Mouse (Mus musculus) CD4-positive, CD25-positive, alpha-beta regulatory T cell (primary cell): ENCODE results near the gene Notch3. TPM values are rescaled to one million over a fixed set of nuclear protein-coding genes. Genes with fewer than 3 reads are reported as not detected.

ENCODE experiments used
- polyA plus RNA-seq: library from polyadenylated mRNA; unstranded; fragments of 100-300 nt; shearing (Covaris generic); gene quantifications from one replicate; pipeline ENCODE4 v1.2.1, GENCODE M21; 2017

Gene Notch3
- 0.06 TPM for polyA plus RNA-seq

DNA sequence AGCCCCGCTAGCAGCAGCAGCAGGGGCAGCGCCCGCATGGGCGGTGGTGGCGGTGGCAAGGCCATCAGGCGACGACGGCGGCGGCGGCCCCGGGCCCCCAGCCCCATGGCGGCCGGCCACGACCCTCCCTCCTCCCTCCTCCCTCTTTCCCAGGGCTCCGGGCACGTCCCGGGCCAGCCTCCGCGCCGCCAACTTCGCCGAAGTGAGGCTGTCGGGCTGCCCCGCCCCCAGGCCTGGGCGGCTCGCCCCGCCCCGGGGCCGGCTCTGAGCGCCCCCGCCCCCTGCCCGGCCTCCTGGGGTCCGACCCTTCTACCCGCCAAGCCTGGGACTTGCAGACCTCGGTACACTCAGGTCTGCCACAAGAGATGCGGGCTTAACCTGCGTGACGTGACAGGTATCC, at the start of gene Notch3:
Gene Notch3, minus strand, starts transcription at position 166 of the 400 bp plus-strand sequence.

DNA sequence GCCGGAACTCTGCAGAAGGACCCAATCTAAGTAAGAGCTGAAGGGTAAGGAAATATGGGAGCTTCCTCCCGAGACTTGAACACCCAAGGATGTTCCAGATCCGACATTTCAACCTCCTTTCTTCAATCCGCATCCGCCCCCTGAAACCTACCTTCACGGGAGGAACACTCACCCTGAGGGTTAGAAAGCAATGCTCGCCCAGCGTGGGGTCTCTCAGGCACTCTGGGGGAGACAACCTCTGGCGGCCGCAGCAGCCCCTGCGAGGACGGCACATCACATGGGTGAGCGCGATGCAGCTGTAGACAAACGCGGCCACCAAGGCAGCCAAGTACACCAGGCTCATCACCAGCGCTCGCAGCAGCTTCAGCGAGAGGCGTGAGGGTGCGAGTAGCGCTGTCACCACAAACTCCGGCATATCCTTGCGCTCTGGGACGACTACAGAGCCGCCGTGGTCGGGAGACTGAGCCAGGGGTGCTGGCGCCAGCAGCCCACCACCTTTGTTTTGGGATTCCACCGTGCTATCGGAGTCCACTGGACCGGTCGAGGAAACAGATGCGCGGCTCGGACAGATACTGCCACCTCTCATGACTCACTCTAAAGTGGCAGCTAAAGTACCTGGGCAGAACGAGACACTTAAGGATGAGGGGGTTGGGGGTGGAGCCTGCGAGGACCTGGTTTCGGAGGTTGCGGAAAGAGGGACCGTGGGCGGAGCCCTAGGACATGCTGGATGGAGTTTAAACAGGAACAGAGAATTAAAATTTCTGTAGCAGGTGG, 22.4 kb upstream of the Notch3 start, which contains the start of gene Ephx3:
Gene Ephx3, minus strand, starts transcription at position 687 of the 774 bp plus-strand sequence.

Other genes starting within 250 kb of the Notch3 start
- gene Rrp1b, start 130.8 kb downstream of the Notch3 start, polyA plus RNA-seq = 57.4 TPM
- 0.93 TPM for gene Hsf2bp, start 130.5 kb downstream of the Notch3 start, polyA plus RNA-seq
- gene Ephx3, start 22.7 kb upstream of the Notch3 start, polyA plus RNA-seq = not detected
- gene Brd4, start 117.9 kb upstream of the Notch3 start, polyA plus RNA-seq = 212 TPM
- gene Akap8, start 154.4 kb upstream of the Notch3 start, polyA plus RNA-seq = 225 TPM
- gene Akap8l, start 183.8 kb upstream of the Notch3 start, polyA plus RNA-seq = 290 TPM
- 34.4 TPM for gene Wiz, start 222.6 kb upstream of the Notch3 start, polyA plus RNA-seq
- gene Rasal3, start 236.7 kb upstream of the Notch3 start, polyA plus RNA-seq = 731 TPM